Mouse (Mus musculus): ENCODE results near the gene Nfe2l3.

GRCm38 (mm10) chr6:51479136-51479731, 46.8 kb downstream of the Nfe2l3 start:
- TF ChIP-seq POLR2A (IDR thresholded peaks at IDR 0.05; ENCODE audit: borderline replicate concordance, extremely low read depth, insufficient read depth, insufficient read length, poor library complexity, severe bottlenecking), result no peak
- no peak for TF ChIP-seq CTCF (IDR thresholded peaks at IDR 0.05; ENCODE audit: borderline replicate concordance, extremely low read depth, insufficient read depth, insufficient read length)

All from brain, embryonic 14.5 days (tissue).